In genomic region chr10:77590812-77591211, GRCm38 (mm10) we compare ENCODE assay signal across 8 mouse cellular contexts. TPM values are rescaled to one million over a fixed set of nuclear protein-coding genes. Genes with fewer than 3 reads are reported as not detected.
DNase-seq lines count a peak whose midpoint lies in the region; ATAC-seq and TF ChIP-seq lines count a peak whose summit lies in the region.

No protein-coding gene starts in this region.

- peak overlapping the region; percentile 17; the same call in 1 of the 2 replicates for H3K9ac ChIP-seq in forebrain, embryonic 12.5 days
- no peak overlapping the region for H3K9ac ChIP-seq in lung, embryonic 14.5 days

- no peak overlapping the region for H3K27ac ChIP-seq in forebrain, embryonic 12.5 days
- H3K27ac ChIP-seq in lung, embryonic 14.5 days (ENCODE audit: low read depth): no peak overlapping the region

- WGBS in forebrain, embryonic 12.5 days: 36% methylated on average over 6 of the region's 6 CpGs
- WGBS in lung, embryonic 14.5 days: 46% methylated on average over 6 of the region's 6 CpGs

- peak; percentile 66 for DNase-seq in urinary bladder, postnatal 14 days (ENCODE audit: low spot score)
- DNase-seq in urinary bladder, adult 18-20 months (ENCODE audit: low spot score in 2 of 2): no peak
- peak; percentile 53 for DNase-seq in kidney, adult 11 months
- DNase-seq in lung, embryonic 14.5 days: peak; percentile 67
- peak; percentile 54 for DNase-seq in retina, postnatal 7 days (ENCODE audit: low read depth, low spot score)
- no peak for DNase-seq in layer of hippocampus, postnatal 14 days (ENCODE audit: low spot score in 2 of 2)

- ATAC-seq in cerebellum, adult (ENCODE audit: insufficient number of reproducible peaks, low FRiP score, low TSS enrichment): peak; percentile 67
- ATAC-seq in forebrain, embryonic 12.5 days (ENCODE audit: low FRiP score): peak; percentile 64; the same call in 1 of the 2 replicates
- ATAC-seq in lung, embryonic 14.5 days (ENCODE audit: insufficient read depth): peak; percentile 67

- peaks cover 13% of the 10 kb centered on the region; the same call in 1 of the 2 replicates for H3K4me1 ChIP-seq in forebrain, embryonic 12.5 days
- no peaks in the 10 kb centered on the region for H3K4me1 ChIP-seq in lung, embryonic 14.5 days (ENCODE audit: insufficient read depth)

- peaks cover 77% of the 10 kb centered on the region for H3K36me3 ChIP-seq in forebrain, embryonic 12.5 days (replicated peaks)
- H3K36me3 ChIP-seq in lung, embryonic 14.5 days (ENCODE audit: insufficient read depth): peaks cover 81% of the 10 kb centered on the region

- peak; percentile 86 for TF ChIP-seq CTCF in lung, embryonic 14.5 days (IDR thresholded peaks at IDR 0.05; ENCODE audit: low read depth)

- no peak overlapping the region for H3K4me2 ChIP-seq in forebrain, embryonic 12.5 days
- H3K4me2 ChIP-seq in lung, embryonic 14.5 days: no peak overlapping the region

- no peak overlapping the region for H3K4me3 ChIP-seq in forebrain, embryonic 12.5 days (replicated peaks)
- no peak overlapping the region for H3K4me3 ChIP-seq in lung, embryonic 14.5 days (ENCODE audit: low read depth, low read length)

- H3K9me3 ChIP-seq in forebrain, embryonic 12.5 days: no peaks in the 10 kb centered on the region
- no peaks in the 10 kb centered on the region for H3K9me3 ChIP-seq in lung, embryonic 14.5 days (ENCODE audit: low read depth, low read length)

- no peaks in the 10 kb centered on the region for H3K27me3 ChIP-seq in forebrain, embryonic 12.5 days
- no peaks in the 10 kb centered on the region for H3K27me3 ChIP-seq in lung, embryonic 14.5 days (ENCODE audit: insufficient read depth, low read length)

RNA-seq across cellular contexts. Expression of gene Pttg1ip, which starts 9.3 kb away (rescaled TPM):
- polyA plus RNA-seq in forebrain, embryonic 12.5 days (2016; fragmentation: Nextera tagmentation; extraction: Ambion mirVana): 61.9 and 64.6 TPM in 2 replicates
- polyA plus RNA-seq in lung, embryonic 14.5 days (2014; fragmentation: Nextera tagmentation; extraction: Ambion mirVana): 109 and 112 TPM in 2 replicates
- total RNA-seq in layer of hippocampus, postnatal 14 days (2021): 10 to 100 TPM; 77.4 to 79.9 TPM

RNA-seq across cellular contexts. Expression of gene Sumo3, which starts 15.1 kb away (rescaled TPM):
- 322 and 326 TPM in 2 replicates for polyA plus RNA-seq in forebrain, embryonic 12.5 days (2016; fragmentation: Nextera tagmentation; extraction: Ambion mirVana)
- 329 and 337 TPM in 2 replicates for polyA plus RNA-seq in lung, embryonic 14.5 days (2014; fragmentation: Nextera tagmentation; extraction: Ambion mirVana)
- 100 to 1,000 TPM; 116 to 134 TPM for total RNA-seq in layer of hippocampus, postnatal 14 days (2021)

RNA-seq across cellular contexts. Expression of gene Gm49325, which starts 15.2 kb away (rescaled TPM):
- polyA plus RNA-seq in forebrain, embryonic 12.5 days (2016; fragmentation: Nextera tagmentation; extraction: Ambion mirVana): 15.7 and 23.4 TPM in 2 replicates
- 3.0 and 3.5 TPM in 2 replicates for polyA plus RNA-seq in lung, embryonic 14.5 days (2014; fragmentation: Nextera tagmentation; extraction: Ambion mirVana)
- 10 to 100 TPM; 12.6 to 19.9 TPM for total RNA-seq in layer of hippocampus, postnatal 14 days (2021)

RNA-seq across cellular contexts. Expression of gene Ube2g2, which starts 31.3 kb away (rescaled TPM):
- 87.0 and 92.7 TPM in 2 replicates for polyA plus RNA-seq in forebrain, embryonic 12.5 days (2016; fragmentation: Nextera tagmentation; extraction: Ambion mirVana)
- polyA plus RNA-seq in lung, embryonic 14.5 days (2014; fragmentation: Nextera tagmentation; extraction: Ambion mirVana): 47.9 and 50.9 TPM in 2 replicates
- 10 to 100 TPM; 63.9 to 69.0 TPM for total RNA-seq in layer of hippocampus, postnatal 14 days (2021)

Comparison
In these comparisons a context has a peak if more than half of its experiments do, and no peak if none do; other contexts are left out.
1. DNase-seq: peak in urinary bladder, postnatal 14 days (single experiment), kidney, adult 11 months (single experiment), lung, embryonic 14.5 days (single experiment) and retina, postnatal 7 days (single experiment); none in urinary bladder, adult 18-20 months (0 of 2) and layer of hippocampus, postnatal 14 days (0 of 2).
2. Peak in every context shown above with its lines, with median percentiles within 50 percentile points of each other: ATAC-seq.